Mouse (Mus musculus) cortical plate, adult 2 months (tissue): ENCODE measurements around the gene Nosip. TPM values are rescaled to one million over a fixed set of nuclear protein-coding genes. Genes with fewer than 3 reads are reported as not detected.
"Not testable (repeated sequence)": the region's sequence is repeated elsewhere in the genome, so short reads cannot be mapped to it uniquely, and the experiment has no call there.

Experiments used
- H3K27ac ChIP-seq: fragments of 200-500 bp; 2 replicates; pipeline ENCODE4 v1.5.1; 2012; ENCODE audit warnings: low read length, control low read depth, inconsistent platforms; ENCODE audit not compliant: insufficient read depth
- H3K4me1 ChIP-seq: fragments of 200-500 bp; 2 replicates; pipeline ENCODE4 v1.6.1; 2011; ENCODE audit warnings: low read length; ENCODE audit not compliant: control insufficient read depth, insufficient read depth
- H3K4me3 ChIP-seq: fragments of 200-500 bp; 2 replicates; pipeline ENCODE4 v1.5.1; 2011; ENCODE audit warnings: mild to moderate bottlenecking, low read length, control low read depth; ENCODE audit not compliant: insufficient read depth
- CTCF ChIP-seq: fragments of 200-500 bp; IDR thresholded peaks from 2 replicates; pipeline ENCODE4 v1.5.1; 2011; ENCODE audit warnings: mild to moderate bottlenecking, control low read depth, low read length; ENCODE audit not compliant: insufficient read depth; ENCODE audit errors: extremely low read depth
- POLR2A ChIP-seq: fragments of 200-500 bp; IDR thresholded peaks from 2 replicates; pipeline ENCODE4 v1.6.1; 2011; ENCODE audit warnings: mild to moderate bottlenecking, low read length, control low read depth; ENCODE audit not compliant: insufficient read depth; ENCODE audit errors: extremely low read depth
- polyA plus RNA-seq: library from polyadenylated mRNA; depleted of rRNA; stranded (reverse); fragments of >200 nt; gene quantifications from 2 replicates; pipeline ENCODE4 v1.2.3, GENCODE M21; 2012

Nosip gene
- polyA plus RNA-seq, 1 experiment: 89.5 TPM

DNA sequence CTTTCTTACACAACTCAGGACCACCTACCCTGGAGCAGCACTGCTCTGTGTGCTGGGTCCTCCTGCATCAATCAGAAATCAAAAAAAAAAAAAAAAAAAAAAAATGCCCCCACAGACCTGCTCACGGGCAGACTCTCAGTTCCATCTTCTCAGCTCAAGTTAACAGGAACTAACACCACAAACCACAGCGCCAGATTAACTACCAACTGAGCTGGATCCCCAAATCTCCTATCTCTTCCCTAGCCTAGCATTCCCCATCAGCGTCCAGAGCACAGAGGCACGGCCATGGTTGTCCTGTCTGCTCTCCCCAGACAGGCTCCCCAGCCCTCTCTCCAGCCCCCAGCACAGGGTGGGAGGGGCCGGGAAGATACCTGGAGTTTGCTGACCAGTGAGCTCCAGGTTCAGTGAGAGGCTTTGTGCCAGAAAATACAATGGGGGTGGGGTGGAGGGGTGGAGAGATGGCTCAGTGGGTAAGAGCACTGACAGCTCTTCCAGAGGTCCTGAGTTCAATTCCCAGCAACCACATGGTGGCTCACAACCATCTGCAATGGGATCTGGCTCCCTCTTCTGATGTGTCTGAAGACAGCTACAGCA, 44.9 kb downstream of the Nosip start:
- no peaks in the 10 kb centered on the region for H3K4me1 ChIP-seq
- TF ChIP-seq CTCF (no peak), POLR2A (no peak)
- no peak overlapping the region for H3K4me3 ChIP-seq
- H3K27ac ChIP-seq: no peak overlapping the region

DNA sequence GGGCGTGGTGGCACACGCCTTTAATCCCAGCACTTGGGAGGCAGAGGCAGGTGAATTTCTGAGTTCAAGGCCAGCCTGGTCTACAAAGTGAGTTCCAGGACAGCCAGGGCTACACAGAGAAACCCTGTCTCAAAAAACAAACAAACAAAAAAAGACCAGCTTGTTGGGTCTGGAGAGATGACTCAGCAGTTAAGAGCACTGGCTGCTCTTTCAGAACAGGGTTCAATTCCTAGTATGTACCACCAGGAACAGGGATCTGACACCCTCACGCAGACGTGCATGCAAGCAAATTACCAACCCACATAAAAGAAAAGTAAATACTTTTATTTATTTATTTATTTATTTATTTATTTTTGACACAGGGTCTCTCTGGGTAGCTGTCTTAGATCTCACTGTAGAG, 47.9 kb downstream of the Nosip start:
- H3K4me1 ChIP-seq, H3K4me3 ChIP-seq, H3K27ac ChIP-seq: not testable (repeated sequence)

DNA sequence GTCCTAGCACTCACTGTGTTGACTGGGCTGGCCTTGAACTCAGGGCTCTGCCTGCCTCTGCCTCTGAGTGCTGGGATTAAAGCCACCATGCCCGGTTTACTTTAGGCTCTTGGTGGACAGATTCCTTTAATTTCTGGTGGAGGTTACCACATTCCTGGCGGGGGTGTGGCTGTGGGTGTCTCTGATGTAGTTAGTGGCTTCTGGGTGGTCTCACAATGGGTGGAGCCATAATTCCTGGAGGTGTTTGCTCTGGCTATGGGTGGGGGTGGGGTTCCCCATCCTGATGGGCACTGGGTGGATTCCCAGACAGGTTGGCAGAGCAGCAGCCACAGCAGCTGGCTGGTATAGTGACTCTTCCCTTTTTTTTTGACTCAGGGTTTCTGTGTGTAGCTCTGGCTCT, 49.7 kb downstream of the Nosip start:
- no peak overlapping the region for H3K4me3 ChIP-seq
- no peak overlapping the region for H3K27ac ChIP-seq
- no peak for TF ChIP-seq CTCF
- TF ChIP-seq POLR2A: no peak
- no peaks in the 10 kb centered on the region for H3K4me1 ChIP-seq

DNA sequence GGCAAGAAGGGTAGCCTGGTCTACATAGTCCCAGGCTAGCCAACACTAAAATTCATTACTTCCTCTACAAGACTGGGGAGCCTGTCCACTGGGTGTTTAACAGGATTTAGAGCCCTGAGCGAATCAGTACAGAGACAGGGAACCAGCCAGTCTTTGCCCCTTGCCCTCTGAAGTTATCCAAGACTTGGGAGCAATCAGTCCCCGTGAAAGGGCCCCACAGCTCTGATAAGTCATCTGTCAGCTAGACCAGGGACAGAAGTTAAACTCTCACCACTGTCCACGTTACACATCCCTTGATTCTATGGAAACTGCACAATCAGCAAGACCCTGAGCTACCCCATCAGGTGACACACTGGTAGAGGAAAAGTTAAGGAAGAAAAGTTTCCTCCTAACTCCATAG, 50.3 kb downstream of the Nosip start:
- Histone ChIP-seq H3K4me1 (no peaks in the 10 kb centered on the region), H3K4me3 (no peak overlapping the region), H3K27ac (no peak overlapping the region)
- TF ChIP-seq POLR2A (no peak), CTCF (no peak)

DNA sequence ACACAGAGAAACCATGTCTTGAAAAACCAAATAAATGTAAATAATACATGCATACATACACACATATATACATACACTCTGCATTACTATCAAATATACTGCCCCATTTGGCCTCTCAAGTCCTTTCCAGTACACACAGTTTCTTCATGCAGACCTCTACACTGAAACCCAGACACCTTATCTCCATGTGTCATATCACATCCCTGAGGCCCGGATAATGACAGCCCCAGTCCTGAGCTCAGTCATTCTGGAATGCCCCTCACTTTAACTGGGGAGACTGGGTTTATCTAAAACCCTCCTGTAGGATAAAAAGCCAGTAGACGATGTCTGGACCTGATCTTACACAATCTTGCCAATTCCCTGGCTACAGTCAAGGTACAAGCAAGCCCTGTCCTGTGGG, 51.2 kb downstream of the Nosip start:
- Histone ChIP-seq H3K4me1 (no peaks in the 10 kb centered on the region), H3K27ac (no peak overlapping the region), H3K4me3 (no peak overlapping the region)
- TF ChIP-seq CTCF (no peak), POLR2A (no peak)

DNA sequence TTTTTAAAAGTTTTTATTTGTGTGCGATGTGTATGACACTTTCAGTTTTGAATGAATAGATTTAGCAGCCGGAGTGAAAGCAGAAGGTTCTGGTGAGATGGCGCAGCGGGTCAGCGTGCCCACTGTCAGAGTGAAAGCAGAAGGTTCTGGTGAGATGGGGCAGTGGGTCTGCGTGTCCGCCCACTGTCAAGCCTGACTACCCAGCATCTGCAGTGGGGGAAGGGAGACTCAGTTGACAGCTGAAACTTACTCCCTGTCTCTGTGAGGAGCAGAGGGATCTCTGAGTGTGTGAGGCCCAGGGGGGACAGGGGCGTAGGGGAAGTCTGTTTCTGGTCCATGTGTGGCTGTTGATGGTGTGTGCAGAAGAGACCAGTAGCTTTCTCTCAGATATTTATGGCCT, 55.3 kb downstream of the Nosip start:
- no peak overlapping the region for H3K27ac ChIP-seq
- H3K4me3 ChIP-seq: no peak overlapping the region
- TF ChIP-seq POLR2A (no peak), CTCF (no peak)
- no peaks in the 10 kb centered on the region for H3K4me1 ChIP-seq

DNA sequence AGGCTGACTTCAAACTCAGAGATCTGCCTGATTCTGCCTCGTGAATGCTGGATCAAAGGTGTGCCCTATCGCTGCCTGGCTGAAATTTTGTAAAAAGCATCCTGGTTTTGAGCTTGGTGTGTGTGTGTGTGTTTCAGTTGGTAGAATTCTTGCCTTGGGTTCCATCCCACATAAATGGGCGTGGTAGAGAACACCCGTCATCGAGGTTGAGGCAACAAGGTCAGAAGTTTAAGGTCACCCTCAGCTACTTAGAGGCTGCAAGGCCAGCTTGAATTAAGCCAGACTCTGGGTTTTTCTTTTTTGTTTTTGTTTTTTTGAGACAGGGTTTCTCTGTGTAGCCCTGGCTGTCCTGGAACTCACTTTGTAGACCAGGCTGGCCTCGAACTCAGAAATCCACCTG, 56.1 kb downstream of the Nosip start:
- H3K4me1 ChIP-seq: 0 out of 2 replicates have a peak, but pooled peaks cover 2% of the 10 kb centered on the region
- H3K4me3 ChIP-seq: no peak overlapping the region
- H3K27ac ChIP-seq: no peak overlapping the region
- TF ChIP-seq POLR2A (no peak), CTCF (no peak)

DNA sequence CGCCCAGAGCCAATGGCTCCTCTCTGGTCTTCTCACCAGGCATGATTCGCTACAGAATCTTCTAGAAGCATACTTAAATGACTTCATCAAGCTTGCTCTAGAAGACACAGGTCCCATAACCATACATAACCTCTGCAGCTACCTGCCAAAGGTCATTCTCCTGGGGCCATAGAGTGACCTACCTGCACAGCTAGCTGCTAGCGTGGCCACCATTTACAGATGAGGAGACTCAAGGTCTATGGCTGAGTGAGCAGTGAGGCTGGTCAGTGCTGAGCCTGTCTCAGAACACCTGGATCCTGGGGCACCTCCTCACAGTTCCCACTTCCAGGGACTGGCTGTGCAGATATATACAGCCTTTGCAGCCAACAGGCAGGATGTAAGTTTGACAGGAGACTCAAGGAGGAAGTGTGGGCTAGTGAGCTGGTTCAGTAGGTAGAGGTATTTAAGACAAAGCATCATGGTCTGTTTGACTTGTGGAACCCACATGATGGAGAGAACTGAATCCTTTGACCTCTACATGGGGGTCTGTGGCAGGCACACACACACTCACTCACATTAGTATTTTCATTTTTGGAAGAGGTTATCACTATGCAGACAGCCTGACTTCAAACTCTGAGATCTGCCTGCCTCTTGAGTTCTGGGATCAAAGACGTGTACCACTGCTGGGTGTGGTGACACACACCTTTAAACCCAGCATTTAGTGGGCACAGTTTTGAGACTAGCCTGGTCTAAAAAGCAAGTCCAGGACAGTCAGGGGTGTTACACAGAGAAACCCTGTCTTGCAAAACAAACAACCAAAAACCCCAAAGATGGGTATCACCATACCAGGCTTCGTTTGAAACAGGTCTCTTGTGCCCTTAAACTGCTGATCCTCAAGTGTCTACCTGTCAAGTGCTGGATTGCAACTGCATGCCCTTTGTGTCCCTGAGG, 57.8 kb downstream of the Nosip start:
- Histone ChIP-seq H3K4me3 (no peak overlapping the region), H3K27ac (0 out of 2 replicates have a peak overlapping the region, but pooled peaks have one; percentile 32), H3K4me1 (0 out of 2 replicates have a peak, but pooled peaks cover 2% of the 10 kb centered on the region)
- TF ChIP-seq POLR2A: no peak
- no peak for TF ChIP-seq CTCF

DNA sequence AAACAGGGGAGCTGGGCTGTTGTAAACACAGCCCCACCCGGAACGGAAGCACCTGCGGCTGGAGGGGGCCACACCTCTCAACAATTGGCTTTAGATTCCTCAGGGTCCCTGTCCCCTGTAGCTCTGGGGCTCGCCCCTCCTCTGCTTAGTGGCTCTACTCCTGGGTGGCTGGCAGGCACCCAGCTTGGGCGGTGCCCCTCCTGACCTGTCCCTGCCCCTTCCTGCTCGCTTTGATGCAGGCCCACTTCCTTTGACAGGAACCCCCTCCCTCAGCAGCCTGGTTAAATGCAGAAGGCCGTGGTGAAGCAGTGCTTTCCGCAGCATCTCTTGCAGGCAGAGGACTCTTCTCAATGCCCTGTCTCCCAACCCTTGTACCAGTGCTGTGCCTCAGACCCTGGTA, 59.2 kb downstream of the Nosip start:
- 0 out of 2 replicates have a peak overlapping the region, but pooled peaks have one; percentile 77 for H3K27ac ChIP-seq
- H3K4me1 ChIP-seq: 0 out of 2 replicates have a peak, but pooled peaks cover 2% of the 10 kb centered on the region
- no peak for TF ChIP-seq CTCF
- TF ChIP-seq POLR2A: 0 out of 2 replicates have a peak, but pooled peaks have one; percentile 35
- peak overlapping the region; percentile 13; the same call in 1 of the 2 replicates for H3K4me3 ChIP-seq

DNA sequence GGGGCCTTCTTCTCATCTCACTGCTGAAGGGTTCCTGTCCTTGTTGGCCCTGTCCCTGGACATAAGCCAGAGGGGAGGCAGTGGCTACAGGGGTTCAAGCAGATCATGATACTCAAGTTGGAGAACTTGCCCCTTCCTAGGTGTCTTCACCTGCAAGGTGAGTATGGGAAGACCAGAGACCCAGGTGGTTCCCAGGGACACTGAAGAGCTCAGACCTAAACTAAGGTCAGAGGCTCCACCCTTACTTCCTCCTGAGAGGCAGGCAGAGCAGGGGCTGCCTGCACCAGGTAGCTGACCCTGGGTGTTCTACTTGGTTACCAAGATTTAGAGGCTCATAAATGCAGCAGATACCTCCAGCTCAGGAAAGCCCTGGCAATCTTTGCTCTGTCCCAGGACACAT, 59.7 kb downstream of the Nosip start:
- H3K27ac ChIP-seq: peak overlapping the region; percentile 77
- H3K4me1 ChIP-seq: 0 out of 2 replicates have a peak, but pooled peaks cover 2% of the 10 kb centered on the region
- H3K4me3 ChIP-seq: peak overlapping the region; percentile 13; the same call in 1 of the 2 replicates
- TF ChIP-seq POLR2A (no peak), CTCF (no peak)
